Mouse (Mus musculus): ENCODE measurements at regions not wholly inside any gene's neighbourhood (a gene's known extent, or its start where the extent isn't known, plus 50 kb on each side); places are given as distances from the start of the nearest gene placed in this dataset.
A peak's percentile ranks its signal among the peaks of the same experiment; 100 is the strongest.

DNA sequence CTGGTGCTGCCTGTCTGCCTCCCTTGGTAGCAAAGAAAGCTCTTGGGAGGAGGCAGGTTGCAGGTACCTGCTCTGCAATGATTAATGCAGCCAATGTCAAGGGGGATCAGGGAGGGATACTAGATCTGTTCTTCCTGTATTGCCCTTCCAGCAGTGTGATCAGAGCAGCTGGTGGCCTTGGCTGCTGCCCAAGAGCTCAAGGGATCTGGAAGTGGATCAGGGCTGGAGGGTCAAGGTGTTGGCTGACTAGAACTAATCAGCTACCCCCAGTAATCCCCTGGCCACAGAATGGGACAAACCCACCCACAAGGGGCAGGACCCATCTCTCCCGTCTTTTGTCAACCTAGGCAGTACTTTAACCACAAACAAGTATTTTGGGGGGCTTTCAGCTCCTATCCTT is 211.8 kb upstream of the Atp6ap2 start:
- DNase-seq = no peak

DNA sequence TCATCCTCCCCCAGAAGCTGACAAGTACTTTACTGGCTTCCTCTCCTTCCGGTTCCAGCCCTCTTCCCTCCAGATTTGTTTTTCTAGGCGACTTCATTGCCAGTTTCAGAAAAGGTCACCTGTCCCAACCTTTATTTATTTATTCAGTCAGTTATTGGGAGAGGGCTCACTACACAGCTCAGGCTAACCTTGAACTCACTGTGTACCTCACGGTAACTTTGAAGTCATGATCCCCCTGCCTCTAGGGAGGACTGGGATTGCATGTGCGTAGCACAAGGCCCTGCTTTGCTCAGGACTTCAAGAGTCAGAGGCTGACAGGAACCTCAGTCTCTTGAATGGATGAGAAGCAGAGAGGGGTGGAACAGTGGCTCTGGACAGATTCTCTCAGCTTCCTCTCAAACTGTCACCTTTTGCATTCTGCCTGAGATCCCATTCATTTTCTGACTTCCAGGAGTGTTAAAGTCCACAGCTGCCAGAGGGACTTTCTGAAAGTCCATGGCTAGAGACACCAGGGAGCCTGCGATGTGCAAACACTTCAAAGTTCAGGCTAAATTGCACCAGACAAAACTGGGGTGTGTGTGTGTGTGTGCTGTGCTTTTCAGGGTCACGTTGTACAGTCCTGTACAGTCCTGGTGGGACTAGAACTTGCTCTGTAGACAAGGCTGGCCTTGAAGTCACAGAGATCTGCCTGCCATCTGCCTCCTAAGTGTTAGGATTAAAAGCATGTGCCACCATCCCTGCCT is 211.2 kb upstream of the Atp6ap2 start:
- DNase-seq = no peak

DNA sequence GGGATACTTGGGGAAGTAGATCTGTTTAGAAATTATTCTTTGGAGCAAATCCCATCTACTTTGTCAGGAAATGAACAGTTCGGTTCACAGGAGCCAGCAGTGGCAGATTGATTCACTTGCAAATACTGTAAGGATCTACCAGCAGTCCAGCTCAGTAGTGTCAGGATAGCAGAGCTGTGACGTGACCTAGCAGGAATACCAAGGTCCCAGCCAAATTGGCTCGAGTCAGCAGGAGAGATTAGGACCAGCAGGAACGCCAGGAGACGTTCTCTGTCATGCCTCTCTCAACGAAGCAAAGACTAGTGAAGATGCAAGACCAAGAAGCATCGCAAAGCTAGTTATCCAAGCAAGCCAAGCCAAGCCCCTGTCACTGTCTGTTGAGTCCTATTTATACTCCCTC is 210.2 kb upstream of the Atp6ap2 start:
- DNase-seq = no peak

DNA sequence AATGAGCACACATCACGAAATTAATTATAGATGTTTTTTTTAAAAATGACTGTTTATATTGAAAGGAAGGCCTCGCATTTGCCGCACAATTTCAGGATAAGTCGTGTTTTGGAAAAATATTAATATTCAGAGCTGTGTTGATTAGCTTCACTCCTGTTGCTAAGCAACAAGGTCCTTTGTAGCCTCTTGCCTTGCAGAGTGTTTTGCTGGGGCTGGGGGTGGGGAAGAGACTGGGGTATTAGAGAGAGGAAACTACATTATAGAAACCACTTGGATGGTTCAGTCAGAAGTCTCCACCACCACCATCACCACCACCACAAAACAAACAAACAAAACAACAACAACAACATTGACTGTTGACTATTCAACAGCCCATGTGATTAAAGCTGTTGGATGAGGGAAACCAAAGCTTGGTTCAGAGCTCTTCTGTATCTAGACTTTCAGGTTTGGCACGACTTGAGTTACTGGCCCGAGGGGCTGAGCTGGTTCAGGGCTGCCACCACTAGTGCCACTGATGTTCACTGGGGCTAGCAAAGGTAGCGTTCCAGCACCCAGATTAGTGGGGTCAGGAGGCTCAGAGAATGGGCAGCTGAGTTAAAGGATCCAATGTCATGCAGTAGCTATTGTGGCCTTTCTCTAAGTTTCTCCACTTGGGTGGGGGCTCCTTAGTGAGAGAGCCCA is 195.3 kb upstream of the Atp6ap2 start:
- no peak for DNase-seq

DNA sequence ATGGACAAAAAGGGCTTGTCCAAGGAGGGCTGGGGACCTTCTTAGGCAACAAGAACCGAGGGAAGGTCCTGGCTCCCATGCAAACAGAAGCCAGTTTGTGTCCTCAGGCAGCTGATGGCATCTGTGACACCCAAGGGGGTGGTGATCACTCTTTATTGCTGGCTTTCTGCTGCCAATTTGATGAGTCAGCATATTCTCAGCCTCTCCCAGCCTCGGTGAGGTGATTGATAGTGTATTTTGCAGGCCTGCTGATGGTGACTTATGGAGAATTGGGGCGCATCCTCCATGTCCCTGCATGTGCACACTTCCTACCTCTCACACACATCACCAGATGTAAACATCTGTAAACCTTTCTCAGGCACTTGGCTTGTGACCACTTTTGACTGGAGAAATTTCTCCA is 178.3 kb upstream of the Atp6ap2 start:
- no peak for DNase-seq

DNA sequence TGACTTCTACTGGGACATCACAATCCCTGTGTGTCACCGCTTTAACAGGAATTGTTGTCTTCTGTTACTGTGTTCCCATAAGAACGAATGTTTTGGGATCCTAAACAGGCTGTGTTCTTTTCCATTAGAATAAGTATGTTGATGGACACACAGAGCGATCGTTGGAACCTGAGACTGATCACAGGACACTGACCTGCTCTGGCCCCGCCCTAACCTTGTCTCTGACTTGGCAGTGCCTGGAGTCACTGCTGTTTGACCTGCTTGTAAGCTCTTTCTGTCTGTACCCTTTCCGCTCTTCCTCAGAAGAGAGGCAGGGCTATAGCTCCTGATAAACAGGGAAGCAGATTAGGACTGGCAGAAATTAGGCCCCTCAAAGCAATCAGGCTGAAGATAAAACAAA is 162.0 kb upstream of the Atp6ap2 start:
- DNase-seq = no peak

DNA sequence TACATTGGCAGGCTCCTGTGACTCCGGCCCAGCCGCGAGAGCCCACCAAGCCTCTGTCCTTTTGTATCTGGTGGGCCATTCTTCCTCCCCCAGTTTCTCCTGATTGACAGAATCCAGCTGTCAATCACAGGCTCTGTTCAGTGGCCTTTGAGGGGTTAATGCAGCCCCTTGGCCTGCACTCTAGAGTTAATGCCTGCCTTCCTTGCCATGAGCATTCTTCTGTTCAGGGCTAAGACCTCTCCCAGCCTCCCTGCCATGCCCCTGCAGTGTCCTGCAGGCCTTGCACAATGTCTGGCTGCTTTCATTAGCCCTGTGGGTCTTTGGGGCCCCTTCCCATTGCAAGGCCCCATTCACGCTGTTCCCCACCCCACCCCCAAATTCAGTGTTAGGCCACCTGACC is 160.9 kb upstream of the Atp6ap2 start:
- no peak for DNase-seq

DNA sequence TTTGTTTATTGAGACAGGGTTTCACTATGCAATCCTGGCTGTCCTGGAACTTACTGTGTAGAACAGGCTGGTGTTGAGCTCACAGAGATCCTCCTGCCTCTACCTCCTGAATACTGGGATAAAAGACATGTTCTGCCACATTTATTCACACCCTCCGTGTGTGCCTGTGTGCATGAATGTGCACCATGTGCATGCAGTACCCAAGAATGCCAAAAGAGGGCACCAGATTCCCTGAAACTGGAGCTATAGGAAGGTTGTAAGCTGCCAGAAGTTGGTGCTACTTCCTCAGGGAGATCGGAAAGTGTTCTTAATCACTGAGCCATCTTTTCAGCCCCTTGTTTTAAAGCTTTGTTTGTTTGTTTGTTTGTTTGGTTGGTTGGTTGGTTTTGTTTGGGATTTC is 155.3 kb upstream of the Atp6ap2 start:
- DNase-seq = no peak

DNA sequence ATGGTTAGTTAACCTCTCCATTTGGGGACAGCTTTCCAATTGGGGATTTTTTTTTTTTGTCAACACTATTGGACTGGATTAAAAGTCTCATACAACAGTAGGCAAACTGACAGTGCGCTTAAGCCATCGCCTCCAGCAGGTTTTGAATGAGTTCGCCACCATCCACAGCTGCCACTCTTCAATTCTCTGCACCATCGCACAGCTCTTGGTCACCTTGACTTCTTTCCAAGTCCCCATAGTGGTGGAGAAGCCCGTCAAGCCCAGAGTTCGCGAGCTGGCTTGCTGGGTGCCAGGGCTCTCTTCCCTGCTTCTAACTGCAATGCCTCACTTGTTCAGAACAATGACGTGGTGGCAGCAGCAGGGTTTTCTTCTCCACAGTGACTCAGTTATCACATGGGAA is 151.9 kb upstream of the Atp6ap2 start:
- no peak for DNase-seq

DNA sequence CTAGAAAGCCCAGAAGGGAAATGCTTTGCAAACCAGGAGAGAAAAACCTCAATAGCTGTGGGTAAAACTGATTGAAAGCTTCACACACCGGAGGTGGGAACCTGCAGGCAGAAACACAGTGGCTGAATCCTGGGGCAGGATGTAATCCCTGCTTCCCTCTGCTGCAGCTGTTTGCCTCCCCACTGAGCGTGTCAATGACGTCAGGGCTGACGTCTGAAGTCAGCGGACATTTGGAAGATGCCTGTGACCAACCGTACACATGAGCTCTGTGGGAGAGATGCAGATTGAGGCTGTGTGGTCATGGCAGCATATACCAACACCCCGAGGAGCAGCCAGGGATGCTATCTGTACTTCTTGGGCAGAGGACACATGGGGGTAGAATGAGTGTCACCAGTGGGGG is 151.5 kb upstream of the Atp6ap2 start:
- no peak for DNase-seq

DNA sequence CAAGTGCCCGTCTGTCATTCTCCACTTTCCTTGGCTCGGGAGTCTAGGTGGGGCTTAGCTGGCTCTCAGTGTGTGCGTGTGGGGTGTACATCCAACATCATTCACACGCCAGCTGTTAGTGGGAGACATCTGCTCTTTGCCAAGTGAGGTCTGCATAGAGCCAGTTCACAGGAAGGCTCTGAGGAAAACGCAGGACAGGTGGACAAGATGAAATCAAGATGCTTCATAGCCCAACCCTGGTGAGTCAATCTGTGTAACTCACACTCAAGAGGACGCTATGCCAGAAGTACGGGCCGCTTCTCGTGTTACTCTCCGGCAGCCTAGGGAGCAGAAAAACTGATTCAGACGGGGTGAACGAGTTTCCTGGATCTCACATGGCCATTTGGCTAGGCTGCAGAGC is 148.2 kb upstream of the Atp6ap2 start:
- no peak for DNase-seq

DNA sequence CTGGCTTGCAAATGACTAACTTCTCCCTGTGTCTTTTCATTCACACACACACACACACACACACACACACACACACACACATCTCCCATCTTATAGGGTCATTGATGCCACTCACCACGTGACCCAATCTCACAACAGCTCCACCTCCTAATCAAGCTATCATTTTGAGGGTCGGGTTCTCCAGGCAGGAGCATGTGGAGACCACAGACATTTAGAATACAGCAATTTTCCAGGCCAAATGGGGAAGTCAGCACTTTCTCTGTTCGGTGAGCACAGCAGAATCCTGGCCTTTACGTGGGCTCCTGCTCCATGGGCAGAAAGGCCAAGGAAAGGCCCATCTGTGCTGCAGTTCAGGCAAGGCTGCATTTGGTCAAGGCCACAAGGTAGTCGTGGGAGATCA is 143.8 kb upstream of the Atp6ap2 start:
- no peak for DNase-seq

DNA sequence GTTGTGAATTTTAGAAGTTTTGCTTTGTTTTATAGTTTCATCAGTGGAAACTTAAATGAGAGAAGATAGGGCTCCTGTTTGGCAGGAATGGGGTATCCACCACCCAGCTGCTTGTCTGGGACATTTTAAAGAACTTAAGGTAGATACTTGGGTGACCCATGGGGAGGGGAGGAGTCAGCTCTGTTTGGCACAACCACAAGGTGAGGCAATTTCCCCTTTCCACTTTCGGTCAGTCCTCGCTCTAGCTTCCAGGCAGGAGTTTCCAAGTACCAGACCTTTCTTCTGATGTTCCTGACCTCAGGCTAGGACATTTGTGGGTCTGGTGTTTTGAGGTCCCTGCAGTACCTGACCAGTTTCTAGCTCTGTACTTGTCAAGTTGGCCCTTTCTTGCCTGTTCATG is 142.5 kb upstream of the Atp6ap2 start:
- no peak for DNase-seq

DNA sequence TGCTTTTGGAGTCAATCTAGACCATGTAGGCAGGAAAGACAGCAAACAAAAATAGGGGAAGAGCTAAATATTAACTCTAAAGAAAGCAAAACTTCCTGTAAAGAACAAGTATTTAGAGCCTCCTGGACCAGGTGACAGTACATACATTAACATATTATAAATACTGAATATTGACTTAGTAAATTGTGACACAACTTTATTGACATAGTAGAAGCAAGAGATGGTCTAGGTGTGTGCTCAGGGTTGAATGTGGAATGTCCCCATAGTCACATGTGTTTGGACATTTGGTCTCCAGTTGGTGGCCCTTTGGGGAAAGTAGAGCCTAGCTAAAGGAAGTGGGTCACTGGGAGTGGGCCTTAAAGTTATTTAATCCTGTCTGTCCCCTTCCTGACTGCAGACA is 139.6 kb upstream of the Atp6ap2 start:
- DNase-seq = no peak

DNA sequence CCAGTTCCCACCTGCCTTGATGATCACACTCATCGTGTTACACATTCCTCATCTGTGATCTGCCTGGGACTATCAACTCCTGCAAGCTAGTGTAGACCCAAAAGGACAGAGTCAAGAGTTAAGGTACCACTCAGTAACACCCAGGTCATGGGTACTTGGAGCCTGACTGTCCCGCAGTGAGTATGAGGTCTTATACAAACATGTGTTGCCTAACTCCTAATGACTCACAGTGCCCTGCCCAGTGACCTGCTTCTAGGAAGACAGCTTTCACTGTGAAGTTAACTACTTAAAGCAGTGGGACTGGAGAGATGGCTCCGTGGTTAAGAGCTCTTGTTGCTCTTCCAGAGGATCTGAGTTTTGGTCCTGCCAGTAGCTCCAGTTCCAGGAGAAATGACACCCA is 137.9 kb upstream of the Atp6ap2 start:
- no peak for DNase-seq

DNA sequence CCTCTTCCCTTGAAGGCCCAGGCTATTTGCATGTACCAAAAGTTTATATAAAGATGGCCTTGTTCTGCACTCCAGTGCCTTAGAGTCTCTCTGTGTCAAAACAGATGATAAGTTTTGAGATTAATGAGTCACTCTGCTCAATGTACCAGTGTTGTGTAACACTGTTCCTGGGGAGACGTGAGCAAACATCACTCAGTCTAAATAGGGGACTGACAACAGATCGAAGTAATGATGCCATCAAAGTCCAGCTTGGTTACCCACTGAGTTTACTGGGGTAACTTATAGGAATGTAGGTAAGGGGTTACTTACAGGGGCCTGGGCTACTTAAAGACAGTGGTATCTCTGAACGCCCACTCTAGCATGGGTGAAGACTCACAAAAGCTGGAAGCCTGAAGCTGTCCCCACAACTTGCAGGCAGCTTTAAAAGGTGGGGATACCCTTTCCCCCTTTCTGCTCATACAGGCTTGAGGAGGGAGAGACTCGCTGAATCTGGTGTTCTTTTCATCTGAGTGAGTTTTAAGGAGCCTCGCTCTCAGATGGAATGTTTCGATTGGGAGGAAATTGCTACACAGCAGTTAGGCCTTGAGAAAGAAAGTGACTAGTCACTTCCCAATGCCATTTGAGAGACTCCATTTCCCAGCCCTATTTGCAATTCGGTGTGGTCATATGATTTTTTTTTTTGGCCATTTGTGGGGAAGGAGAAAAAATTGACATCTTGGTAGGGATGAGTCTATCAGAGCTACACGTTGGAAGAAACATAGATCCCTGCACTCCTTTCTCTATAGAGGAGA is 134.4 kb upstream of the Atp6ap2 start:
- DNase-seq = no peak

DNA sequence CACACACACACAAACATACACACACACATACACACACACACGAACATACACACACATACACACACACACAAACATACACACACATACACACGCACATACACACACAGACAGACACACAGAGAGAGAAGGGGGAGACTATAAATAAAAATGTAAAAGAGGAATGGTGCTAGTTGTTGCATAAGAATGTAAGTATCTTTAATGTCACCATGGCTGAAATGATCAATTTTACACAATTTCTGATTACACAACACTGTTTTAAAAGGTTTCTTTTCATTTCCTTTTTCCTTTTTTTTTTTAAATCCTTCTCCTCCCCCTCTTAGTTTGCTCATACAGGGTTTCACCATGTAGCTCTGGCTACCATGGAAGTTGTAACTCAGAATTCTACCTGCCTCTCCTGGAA is 125.9 kb upstream of the Atp6ap2 start:
- DNase-seq = no peak

DNA sequence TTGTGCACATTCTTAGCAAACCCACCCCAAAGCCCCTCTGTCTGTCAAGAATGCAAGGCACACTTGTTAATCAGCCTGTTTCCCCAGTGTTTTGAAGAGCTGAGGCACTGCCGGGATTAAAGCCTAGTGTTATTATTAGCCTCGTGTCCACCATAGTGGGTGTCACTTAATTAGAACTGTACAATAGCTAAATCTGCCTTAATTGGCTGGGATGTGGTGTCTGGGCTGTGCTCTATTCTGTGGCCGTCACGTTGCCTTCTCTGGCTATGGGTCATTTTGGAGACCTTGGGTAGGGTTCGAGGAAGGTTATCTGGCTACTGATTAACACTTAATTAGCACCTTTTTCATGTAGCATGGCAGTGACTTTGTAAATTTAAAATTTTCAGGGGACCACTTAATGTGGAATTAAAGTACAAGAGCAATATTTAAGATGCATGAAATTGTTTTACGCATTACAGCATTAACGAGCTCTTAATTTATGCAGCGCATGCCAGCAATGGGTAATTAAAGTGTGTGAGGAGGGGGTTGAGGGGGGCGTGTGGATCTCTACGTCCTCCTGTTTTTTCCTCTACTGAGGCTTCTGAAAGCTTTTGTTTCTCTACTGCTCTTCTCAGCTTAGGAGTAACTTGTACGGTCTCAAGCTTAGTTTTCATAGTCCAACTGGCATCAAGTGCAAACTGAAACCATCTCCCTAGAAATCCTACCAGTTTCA is 124.5 kb upstream of the Atp6ap2 start:
- DNase-seq = no peak

DNA sequence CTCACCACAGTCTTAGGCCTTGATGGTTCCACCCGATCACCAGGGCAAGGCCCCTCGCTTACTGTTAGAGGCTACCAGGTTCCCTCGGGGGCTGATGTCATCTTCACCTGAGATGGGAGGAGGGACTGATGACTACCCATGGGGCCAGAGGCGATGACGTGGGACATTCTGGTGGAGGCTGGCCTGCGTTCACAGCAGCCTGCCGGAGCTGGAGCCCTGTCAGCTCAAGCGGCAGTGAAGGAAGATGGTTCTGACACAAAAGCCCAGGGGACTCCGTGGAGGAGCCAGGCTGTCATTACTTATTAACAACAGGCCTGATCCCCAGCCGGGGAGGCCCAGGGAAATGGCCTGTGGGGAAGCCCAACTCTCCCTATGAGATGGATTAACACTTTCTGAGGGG is 121.3 kb upstream of the Atp6ap2 start:
- DNase-seq = no peak

DNA sequence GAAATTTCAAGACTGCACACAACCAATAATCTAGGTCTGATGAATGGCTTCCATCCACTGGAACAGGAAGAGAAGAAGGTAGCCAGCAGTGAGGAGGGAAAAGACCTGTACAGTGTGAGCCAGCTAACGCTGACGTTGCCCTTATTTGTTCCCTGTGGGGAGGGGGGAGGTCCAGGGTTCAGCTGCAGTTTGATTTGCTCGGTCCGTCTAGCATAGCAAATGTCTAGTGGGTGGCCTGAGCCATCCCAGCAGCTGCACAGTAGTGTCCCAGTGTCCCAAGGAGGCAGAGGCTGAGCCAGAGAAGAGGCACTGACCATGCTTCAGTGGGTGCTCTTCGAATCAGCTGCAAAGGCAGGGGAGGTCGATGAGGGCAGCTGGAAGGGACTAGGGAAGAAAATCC is 120.7 kb upstream of the Atp6ap2 start:
- DNase-seq = no peak

DNA sequence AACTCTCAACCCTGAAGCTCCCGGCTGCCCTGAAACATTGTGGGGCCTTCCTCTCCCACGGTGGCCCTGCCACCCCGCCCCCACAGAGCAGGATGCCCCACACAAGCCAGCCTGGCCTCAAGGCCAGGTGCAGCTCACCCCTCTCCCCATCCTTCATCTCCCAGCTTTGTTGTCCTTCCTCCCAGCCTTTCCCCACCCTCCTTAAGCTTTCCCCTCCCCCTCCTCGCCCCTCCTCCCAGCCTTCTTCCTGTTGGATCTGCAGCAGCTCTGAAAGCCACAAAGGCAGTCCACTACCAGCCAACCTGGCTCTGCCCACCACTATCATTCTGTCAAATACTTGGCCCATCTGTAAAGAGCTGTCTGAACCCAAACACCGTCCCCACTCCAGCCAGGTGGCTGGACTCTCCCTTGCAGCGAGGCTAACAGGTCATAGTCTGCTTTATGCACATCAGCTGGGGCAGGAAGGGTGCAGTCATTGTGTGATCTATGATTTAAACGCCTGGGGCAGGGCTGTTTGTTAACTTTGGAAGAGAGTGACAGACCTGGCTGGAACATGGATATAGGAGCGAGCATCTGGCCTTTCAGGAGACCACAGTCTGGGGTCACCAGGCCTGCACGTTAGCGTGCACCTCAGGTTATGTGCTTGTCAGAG is 119.9 kb upstream of the Atp6ap2 start:
- peak in 1 of 2 experiments; percentile 18 for DNase-seq

DNA sequence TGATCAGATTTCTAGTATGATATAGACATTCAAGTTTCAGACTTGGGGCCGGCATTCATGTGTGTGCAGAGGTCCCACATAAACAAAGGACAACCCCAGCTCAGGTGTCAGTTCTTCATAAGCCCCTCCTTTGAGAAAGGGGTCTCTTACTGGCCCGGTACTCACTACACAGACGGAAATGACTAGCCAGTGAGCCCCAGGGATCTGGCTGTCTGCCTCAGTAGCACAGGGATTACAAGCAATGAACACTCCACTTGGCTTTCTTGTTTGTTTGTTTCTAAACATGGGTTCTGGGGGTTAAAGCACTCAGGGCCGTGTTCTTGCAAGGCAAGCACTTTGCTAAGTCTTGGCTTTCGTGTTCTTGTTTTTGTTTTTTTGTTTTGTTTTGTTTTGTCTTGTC is 115.3 kb upstream of the Atp6ap2 start:
- DNase-seq = no peak

DNA sequence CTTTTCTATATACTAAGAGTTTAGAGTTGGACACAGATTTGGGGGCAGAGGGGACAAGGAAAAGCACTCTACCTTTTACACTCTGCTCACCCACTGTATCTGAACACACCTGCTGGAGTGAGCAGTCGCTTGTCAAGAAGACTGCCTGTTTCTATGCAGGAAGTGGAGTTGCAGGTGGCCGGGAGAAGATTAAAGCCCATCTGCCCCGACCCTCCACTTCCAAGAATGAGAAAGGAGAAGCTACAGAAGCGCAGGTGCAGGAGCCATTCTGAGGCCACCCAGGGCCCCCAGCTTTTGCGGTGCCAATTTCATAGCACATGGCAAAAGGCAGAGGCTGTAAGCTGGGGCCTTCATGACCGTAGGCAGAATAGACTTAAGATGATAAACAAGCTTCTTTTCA is 108.4 kb upstream of the Atp6ap2 start:
- DNase-seq = peak; percentile 20 to 60

Data from thymus, adult 18-20 months (tissue).